Mouse (Mus musculus) stomach, embryonic 16.5 days (tissue): ENCODE measurements at regions not wholly inside any gene's neighbourhood (a gene's known extent, or its start where the extent isn't known, plus 50 kb on each side); places are given as distances from the start of the nearest gene placed in this dataset.

Experiments
- ATAC-seq: fragments of 200-750 bp; cut with Nextera tagmentation; 2 replicates; pipeline ENCODE4 v1.8.0; 2017; ENCODE audit warnings: moderate number of reproducible peaks, moderate TSS enrichment; ENCODE audit not compliant: insufficient read depth, low FRiP score
- H3K27ac ChIP-seq: fragments of 300-500 bp; sonication (generic); 2 replicates; pipeline ENCODE4 v1.5.1; 2014; ENCODE audit warnings: low read length
- H3K27me3 ChIP-seq: fragments of 300-500 bp; sonication (generic); 2 replicates; pipeline ENCODE4 v1.6.1; 2014; ENCODE audit warnings: low read length, control low read depth, mixed read lengths; ENCODE audit not compliant: control insufficient read depth, insufficient read depth
- H3K36me3 ChIP-seq: fragments of 300-500 bp; sonication (generic); 2 replicates; pipeline ENCODE4 v1.6.1; 2014; ENCODE audit warnings: low read length; ENCODE audit not compliant: control insufficient read depth, insufficient read depth
- H3K4me1 ChIP-seq: fragments of 300-500 bp; sonication (generic); 2 replicates; pipeline ENCODE4 v1.6.1; 2014; ENCODE audit warnings: low read length, control low read depth, mixed read lengths; ENCODE audit not compliant: control insufficient read depth, insufficient read depth
- H3K4me2 ChIP-seq: fragments of 300-500 bp; sonication (generic); 2 replicates; pipeline ENCODE4 v1.6.1; 2014; ENCODE audit warnings: low read depth, low read length, mixed read lengths
- H3K4me3 ChIP-seq: fragments of 300-500 bp; sonication (generic); replicated peaks from 2 replicates; pipeline ENCODE4 v1.5.1; 2014; ENCODE audit warnings: mild to moderate bottlenecking, low read length
- H3K9ac ChIP-seq: fragments of 300-500 bp; sonication (generic); 2 replicates; pipeline ENCODE4 v1.6.1; 2014; ENCODE audit warnings: low read length
- H3K9me3 ChIP-seq: fragments of 300-500 bp; sonication (generic); replicated peaks from 2 replicates; pipeline ENCODE4 v1.6.1; 2016; ENCODE audit warnings: low read length, control low read depth; ENCODE audit not compliant: control insufficient read depth
- WGBS: fragments of 180-500 bp; shearing (Covaris S2); extraction: QIAGEN DNeasy Blood & Tissue Kit; methylation state at CpG from one replicate; pipeline ENCODE4 v1.1.7; 2014; 5-methylcytosine and 5-hydroxymethylcytosine counted together

- ATAC-seq, result no peak
- H3K36me3 ChIP-seq, result no peaks in the 10 kb centered on the region
- H3K4me1 ChIP-seq, result peaks cover 5% of the 10 kb centered on the region; the same call in 1 of the 2 replicates
- no peak overlapping the region for H3K4me2 ChIP-seq
- H3K9ac ChIP-seq, result no peak overlapping the region
- H3K27ac ChIP-seq, result no peak overlapping the region
- no peaks in the 10 kb centered on the region for H3K9me3 ChIP-seq
- H3K27me3 ChIP-seq, result no peaks in the 10 kb centered on the region
- no peak overlapping the region for H3K4me3 ChIP-seq
- WGBS, result 73% methylated on average over 6 of the region's 6 CpGs
These were observed 98.4 kb upstream of the Plxna2 start for GRCm38 (mm10) chr1:194519509-194520220.

DNA sequence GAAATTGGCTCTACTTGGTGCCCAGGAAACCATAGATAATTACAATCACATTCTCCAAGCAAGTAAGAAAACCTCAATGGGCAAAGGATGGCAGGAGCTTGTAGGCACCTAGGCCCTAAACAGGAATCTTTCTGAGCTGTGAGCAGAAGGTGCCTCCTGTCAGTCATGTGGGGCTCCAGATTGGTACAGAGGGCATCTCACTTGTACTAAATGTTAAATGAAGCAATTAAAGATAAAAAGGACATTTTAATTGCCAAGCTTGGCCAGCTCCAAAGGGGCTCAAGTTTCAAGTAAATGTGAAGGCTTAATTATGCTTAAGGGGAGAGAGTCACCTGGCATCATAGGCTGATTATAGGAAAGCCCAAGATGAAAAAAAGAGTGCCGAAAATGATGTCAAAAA lies 101.9 kb upstream of the Plxna2 start:
- Histone ChIP-seq H3K36me3 (no peaks in the 10 kb centered on the region), H3K9me3 (peaks cover 7% of the 10 kb centered on the region; the same call in 1 of the 2 replicates), H3K27ac (no peak overlapping the region), H3K27me3 (no peaks in the 10 kb centered on the region), H3K4me2 (no peak overlapping the region), H3K4me3 (no peak overlapping the region), H3K9ac (no peak overlapping the region), H3K4me1 (peaks cover 3% of the 10 kb centered on the region; the same call in 1 of the 2 replicates)
- WGBS, result 91% methylated on average over 1 of the region's 1 CpGs
- no peak for ATAC-seq

- H3K27me3 ChIP-seq, result no peaks in the 10 kb centered on the region
- H3K9me3 ChIP-seq, result peaks cover 7% of the 10 kb centered on the region; the same call in 1 of the 2 replicates
- ATAC-seq, result no peak
- H3K27ac ChIP-seq, result no peak overlapping the region
- H3K4me2 ChIP-seq, result no peak overlapping the region
- H3K4me3 ChIP-seq, result no peak overlapping the region
- H3K4me1 ChIP-seq, result no peaks in the 10 kb centered on the region
- WGBS, result 59% methylated on average over 1 of the region's 1 CpGs
- H3K36me3 ChIP-seq, result no peaks in the 10 kb centered on the region
- H3K9ac ChIP-seq, result no peak overlapping the region
These were observed 109.7 kb upstream of the Plxna2 start for GRCm38 (mm10) chr1:194508314-194508713.

- no peaks in the 10 kb centered on the region for H3K36me3 ChIP-seq
- H3K9me3 ChIP-seq, result no peaks in the 10 kb centered on the region
- H3K9ac ChIP-seq, result no peak overlapping the region
- no peak for ATAC-seq
- no peak overlapping the region for H3K27ac ChIP-seq
- no peaks in the 10 kb centered on the region for H3K27me3 ChIP-seq
- no peak overlapping the region for H3K4me2 ChIP-seq
- no peaks in the 10 kb centered on the region for H3K4me1 ChIP-seq
- 37% methylated on average over 3 of the region's 3 CpGs for WGBS
- no peak overlapping the region for H3K4me3 ChIP-seq
These were observed 112.2 kb upstream of the Plxna2 start for GRCm38 (mm10) chr1:194505826-194506225.

DNA sequence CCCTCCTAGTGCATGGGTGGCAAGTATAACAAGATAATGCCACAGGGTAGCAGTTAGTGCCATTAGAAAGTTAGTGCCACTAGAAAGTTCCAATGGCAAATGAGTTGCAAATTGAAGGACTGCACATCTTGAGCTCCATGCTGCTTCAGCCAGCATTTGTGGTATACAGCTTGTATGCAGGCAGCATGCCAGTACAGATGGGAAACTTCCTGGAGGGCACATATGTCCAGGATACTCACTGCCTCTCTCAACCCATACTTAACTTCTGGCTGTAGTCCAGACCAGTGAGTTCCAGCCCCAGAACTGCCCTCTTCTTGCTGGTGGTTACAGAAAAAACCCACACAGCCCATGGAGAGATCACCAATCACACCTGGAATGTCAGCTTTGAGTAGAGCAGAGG lies 113.8 kb upstream of the Plxna2 start:
- Histone ChIP-seq H3K36me3 (no peaks in the 10 kb centered on the region), H3K4me1 (no peaks in the 10 kb centered on the region)
- no peak for ATAC-seq

DNA sequence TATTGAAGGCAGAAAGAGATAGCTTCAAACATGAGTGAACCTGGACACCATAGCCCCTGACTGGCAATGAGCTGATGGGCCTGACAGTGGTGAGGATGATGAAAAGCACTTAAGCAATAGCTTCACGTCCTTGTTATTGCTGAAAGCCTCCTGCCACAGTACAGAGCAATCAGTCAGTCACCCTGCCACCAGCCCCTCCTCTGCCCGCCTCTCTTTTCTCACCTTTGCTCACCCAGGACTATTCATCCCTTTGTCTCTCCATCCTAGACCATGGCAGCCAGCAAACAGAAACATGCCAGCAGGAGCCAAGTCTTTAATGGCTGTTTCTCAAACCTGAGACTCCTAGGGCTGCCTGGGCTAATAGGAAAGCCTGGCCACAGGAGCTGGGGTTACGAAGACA lies 114.5 kb upstream of the Plxna2 start:
- Histone ChIP-seq H3K9me3 (no peaks in the 10 kb centered on the region), H3K4me2 (no peak overlapping the region), H3K4me3 (no peak overlapping the region), H3K27ac (no peak overlapping the region), H3K4me1 (no peaks in the 10 kb centered on the region), H3K36me3 (no peaks in the 10 kb centered on the region), H3K27me3 (no peaks in the 10 kb centered on the region), H3K9ac (no peak overlapping the region)
- ATAC-seq, result no peak
- WGBS, result 50% methylated on average over 3 of the region's 3 CpGs

More for the DNA sequence above, 113.8 kb upstream of the Plxna2 start:
- H3K4me2 ChIP-seq, result no peak overlapping the region
- no peaks in the 10 kb centered on the region for H3K27me3 ChIP-seq
- no peaks in the 10 kb centered on the region for H3K9me3 ChIP-seq
- no peak overlapping the region for H3K27ac ChIP-seq
- H3K4me3 ChIP-seq, result no peak overlapping the region
- no peak overlapping the region for H3K9ac ChIP-seq

GRCm38 (mm10) chr1:194496424-194496823 lies 121.6 kb upstream of the Plxna2 start:
- Histone ChIP-seq H3K9me3 (no peaks in the 10 kb centered on the region), H3K4me3 (no peak overlapping the region), H3K27ac (no peak overlapping the region), H3K9ac (no peak overlapping the region), H3K27me3 (no peaks in the 10 kb centered on the region), H3K4me1 (no peaks in the 10 kb centered on the region), H3K4me2 (no peak overlapping the region), H3K36me3 (no peaks in the 10 kb centered on the region)
- no peak; the same call in 1 of the 2 replicates for ATAC-seq
- 33% methylated on average over 2 of the region's 2 CpGs for WGBS

DNA sequence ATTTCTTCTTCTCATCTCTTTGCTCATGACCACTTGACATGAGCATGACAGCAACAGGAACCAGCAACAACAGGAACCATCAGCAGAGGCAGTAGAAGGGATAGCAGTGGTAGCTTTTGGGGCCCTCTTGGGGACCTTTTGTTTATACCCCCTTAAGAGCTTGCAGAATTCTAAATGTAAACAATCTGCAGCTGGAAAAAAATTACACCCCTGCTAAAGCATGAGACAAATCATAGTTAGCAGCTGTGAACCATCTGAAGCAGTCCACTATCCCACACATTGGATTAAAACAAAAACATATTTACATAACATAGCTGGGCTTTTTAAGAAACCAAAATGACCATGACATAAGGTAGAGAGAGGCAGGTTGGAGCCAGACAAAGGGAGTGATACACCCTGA lies 126.9 kb upstream of the Plxna2 start:
- H3K4me2 ChIP-seq, result no peak overlapping the region
- H3K27me3 ChIP-seq, result no peaks in the 10 kb centered on the region
- no peaks in the 10 kb centered on the region for H3K9me3 ChIP-seq
- ATAC-seq, result no peak
- no peaks in the 10 kb centered on the region for H3K36me3 ChIP-seq
- no peak overlapping the region for H3K4me3 ChIP-seq
- no peak overlapping the region for H3K9ac ChIP-seq
- no peaks in the 10 kb centered on the region for H3K4me1 ChIP-seq
- H3K27ac ChIP-seq, result no peak overlapping the region

- Histone ChIP-seq H3K4me1 (no peaks in the 10 kb centered on the region), H3K4me3 (no peak overlapping the region)
- ATAC-seq, result no peak
These were observed 129.9 kb upstream of the Plxna2 start for GRCm38 (mm10) chr1:194488126-194488525.

DNA sequence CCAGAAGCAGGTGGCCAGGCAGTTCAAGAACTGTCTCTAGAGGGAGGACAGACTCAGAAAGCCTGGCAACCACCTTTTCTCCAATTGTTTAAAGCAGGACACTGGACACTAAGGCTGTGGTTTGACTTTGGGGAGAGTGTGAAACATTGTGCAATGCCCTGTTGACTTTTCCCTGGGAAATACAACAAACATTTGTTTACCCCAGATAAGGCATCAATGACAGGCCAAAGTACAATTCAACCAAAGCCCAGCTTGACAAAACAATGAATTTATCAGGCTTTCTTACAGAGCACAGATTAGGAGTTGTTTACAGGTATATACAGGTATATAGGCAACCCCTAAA lies 135.3 kb upstream of the Plxna2 start:
- Histone ChIP-seq H3K9ac (no peak overlapping the region), H3K4me3 (no peak overlapping the region), H3K36me3 (no peaks in the 10 kb centered on the region), H3K27me3 (no peaks in the 10 kb centered on the region), H3K4me1 (no peaks in the 10 kb centered on the region), H3K27ac (no peak overlapping the region), H3K4me2 (no peak overlapping the region), H3K9me3 (no peaks in the 10 kb centered on the region)
- no peak for ATAC-seq

More at GRCm38 (mm10) chr1:194488126-194488525, 129.9 kb upstream of the Plxna2 start:
- Histone ChIP-seq H3K9ac (no peak overlapping the region), H3K27ac (no peak overlapping the region), H3K27me3 (no peaks in the 10 kb centered on the region), H3K9me3 (no peaks in the 10 kb centered on the region), H3K4me2 (no peak overlapping the region), H3K36me3 (no peaks in the 10 kb centered on the region)
